Mouse (Mus musculus) cerebellum, adult 2 months (tissue): ENCODE data around the gene 1810013L24Rik.

Experiments used
- CTCF ChIP-seq: fragments of 200-500 bp; IDR thresholded peaks from 2 replicates; pipeline ENCODE4 v1.5.1; 2011; ENCODE audit warnings: low read depth, mild to moderate bottlenecking, control low read depth, low read length, moderate library complexity, borderline replicate concordance; ENCODE audit not compliant: insufficient read depth
- POLR2A ChIP-seq: fragments of 200-500 bp; IDR thresholded peaks from 2 replicates; pipeline ENCODE4 v1.6.1; 2011; ENCODE audit warnings: low read length, control low read depth, borderline replicate concordance; ENCODE audit not compliant: insufficient read depth

GRCm38 (mm10) chr16:8810399-8811127 is 19.3 kb upstream of the 1810013L24Rik start:
- TF ChIP-seq CTCF (no peak), POLR2A (no peak)
